Mouse (Mus musculus): ENCODE data around the gene Rho. TPM values are rescaled to one million over a fixed set of nuclear protein-coding genes. Genes with fewer than 3 reads are reported as not detected.

Rho gene
- total and polyA plus RNA-seq, 3 experiments: 0.11 TPM; not detected in 2

GRCm38 (mm10) chr6:115919876-115920275 lies 11.7 kb upstream of the Rho start:
- no peak overlapping the region for H3K27ac ChIP-seq (ENCODE audit: control insufficient read depth, low read depth, low read length)
- no peak overlapping the region for H3K4me3 ChIP-seq (ENCODE audit: control insufficient read depth in 1 of 2, insufficient read depth in 1 of 2, low read depth in 2 of 2, low read length in 2 of 2)
- no peak overlapping the region for H3K9ac ChIP-seq (ENCODE audit: control insufficient read depth, low read depth, low read length, poor library complexity, severe bottlenecking)
- no peak for DNase-seq (ENCODE audit: low read depth, low spot score)
- no peaks in the 10 kb centered on the region for H3K27me3 ChIP-seq (ENCODE audit: control insufficient read depth in 1 of 2, insufficient read depth in 2 of 2, low read length in 2 of 2)
- no peaks in the 10 kb centered on the region for H3K36me3 ChIP-seq (ENCODE audit: control insufficient read depth in 1 of 2, insufficient read depth in 2 of 2, low read length in 2 of 2)
- no peaks in the 10 kb centered on the region for H3K9me3 ChIP-seq (replicated peaks; ENCODE audit: insufficient read depth, low read length)
- TF ChIP-seq CTCF (IDR thresholded peaks at IDR 0.05 in 2 of 3, conservative IDR thresholded peaks at IDR 0.05 in 1 of 3; ENCODE audit: control insufficient read depth in 1 of 3, insufficient read depth in 1 of 3, low read depth in 2 of 3, low read length in 3 of 3, poor library complexity in 1 of 3, severe bottlenecking in 1 of 3) (no peak), RAD21 (IDR thresholded peaks at IDR 0.05; ENCODE audit: low read depth, low read length) (no peak), UBTF (IDR thresholded peaks at IDR 0.05; ENCODE audit: borderline replicate concordance, insufficient read depth, low read depth, low read length) (no peak), SMC3 (IDR thresholded peaks at IDR 0.05; ENCODE audit: low read depth, low read length) (no peak), ZNF384 (IDR thresholded peaks at IDR 0.05; ENCODE audit: low read depth, low read length) (no peak), POLR2AphosphoS5 (IDR thresholded peaks at IDR 0.05; ENCODE audit: borderline replicate concordance, low read depth, low read length) (no peak), MXI1 (IDR thresholded peaks at IDR 0.05; ENCODE audit: low read depth, low read length) (no peak), TCF12 (IDR thresholded peaks at IDR 0.05; ENCODE audit: low read depth, low read length) (no peak), TAL1 (IDR thresholded peaks at IDR 0.05; ENCODE audit: low read length) (no peak), ZC3H11A (IDR thresholded peaks at IDR 0.05; ENCODE audit: low read depth, low read length) (no peak), MAX (IDR thresholded peaks at IDR 0.05; ENCODE audit: low read length) (no peak), POLR2A (IDR thresholded peaks at IDR 0.05; ENCODE audit: control insufficient read depth in 1 of 2, insufficient read depth in 1 of 2, low read depth in 1 of 2, low read length in 2 of 2, poor library complexity in 1 of 2) (no peak), BHLHE40 (IDR thresholded peaks at IDR 0.05; ENCODE audit: borderline replicate concordance, low read depth, low read length) (no peak), MAZ (IDR thresholded peaks at IDR 0.05; ENCODE audit: low read depth, low read length) (no peak), USF1 (IDR thresholded peaks at IDR 0.05; ENCODE audit: low read depth, low read length) (no peak), ETS1 (IDR thresholded peaks at IDR 0.05; ENCODE audit: low read depth, low read length) (no peak)
- no peaks in the 10 kb centered on the region for H3K79me2 ChIP-seq (ENCODE audit: control insufficient read depth, insufficient read depth, low read length, poor library complexity)
- H3K4me1 ChIP-seq (ENCODE audit: control insufficient read depth in 1 of 2, insufficient read depth in 2 of 2, low read length in 2 of 2): no peaks in the 10 kb centered on the region; a peak in 1 of 4 replicates

GRCm38 (mm10) chr6:115924829-115925228 lies 6.7 kb upstream of the Rho start:
- TF ChIP-seq MAX (IDR thresholded peaks at IDR 0.05; ENCODE audit: low read length): no peak
- no peak for TF ChIP-seq SMC3 (IDR thresholded peaks at IDR 0.05; ENCODE audit: low read depth, low read length)
- TF ChIP-seq TBP (IDR thresholded peaks at IDR 0.05; ENCODE audit: low read depth, low read length): no peak
- TF ChIP-seq NELFE (IDR thresholded peaks at IDR 0.05; ENCODE audit: low read depth, low read length): no peak
- no peak for TF ChIP-seq TCF12 (IDR thresholded peaks at IDR 0.05; ENCODE audit: low read depth, low read length)
- TF ChIP-seq MXI1 (IDR thresholded peaks at IDR 0.05; ENCODE audit: low read depth, low read length): no peak
- TF ChIP-seq HCFC1 (IDR thresholded peaks at IDR 0.05; ENCODE audit: low read depth, low read length): no peak
- TF ChIP-seq TAL1 (IDR thresholded peaks at IDR 0.05; ENCODE audit: low read length): no peak
- no peak for TF ChIP-seq MAZ (IDR thresholded peaks at IDR 0.05; ENCODE audit: low read depth, low read length)
- H3K36me3 ChIP-seq (ENCODE audit: control insufficient read depth in 1 of 2, insufficient read depth in 2 of 2, low read length in 2 of 2): no peaks in the 10 kb centered on the region
- H3K27ac ChIP-seq (ENCODE audit: control insufficient read depth, low read depth, low read length): no peak overlapping the region
- H3K9me3 ChIP-seq (replicated peaks; ENCODE audit: insufficient read depth, low read length): no peaks in the 10 kb centered on the region
- no peaks in the 10 kb centered on the region for H3K79me2 ChIP-seq (ENCODE audit: control insufficient read depth, insufficient read depth, low read length, poor library complexity)
- no peaks in the 10 kb centered on the region; a peak in 1 of 4 replicates for H3K4me1 ChIP-seq (ENCODE audit: control insufficient read depth in 1 of 2, insufficient read depth in 2 of 2, low read length in 2 of 2)
- H3K9ac ChIP-seq (ENCODE audit: control insufficient read depth, low read depth, low read length, poor library complexity, severe bottlenecking): no peak overlapping the region
- no peak for DNase-seq (ENCODE audit: low read depth, low spot score)
- H3K27me3 ChIP-seq (ENCODE audit: control insufficient read depth in 1 of 2, insufficient read depth in 2 of 2, low read length in 2 of 2): no peaks in the 10 kb centered on the region
- H3K4me3 ChIP-seq (ENCODE audit: control insufficient read depth in 1 of 2, insufficient read depth in 1 of 2, low read depth in 2 of 2, low read length in 2 of 2): no peak overlapping the region
